Mouse (Mus musculus): ENCODE data around the gene Smlr1.

Gene Smlr1

GRCm38 (mm10) chr10:25535891-25536331 is at the start of gene Smlr1:
TSS of gene Smlr1 (minus strand) at chr10:25536267.
- no peak for DNase-seq (ENCODE audit: inconsistent ontology term)

GRCm38 (mm10) chr10:25584899-25585298 is 48.8 kb upstream of the Smlr1 start:
- no peak for DNase-seq (ENCODE audit: inconsistent ontology term)

DNA sequence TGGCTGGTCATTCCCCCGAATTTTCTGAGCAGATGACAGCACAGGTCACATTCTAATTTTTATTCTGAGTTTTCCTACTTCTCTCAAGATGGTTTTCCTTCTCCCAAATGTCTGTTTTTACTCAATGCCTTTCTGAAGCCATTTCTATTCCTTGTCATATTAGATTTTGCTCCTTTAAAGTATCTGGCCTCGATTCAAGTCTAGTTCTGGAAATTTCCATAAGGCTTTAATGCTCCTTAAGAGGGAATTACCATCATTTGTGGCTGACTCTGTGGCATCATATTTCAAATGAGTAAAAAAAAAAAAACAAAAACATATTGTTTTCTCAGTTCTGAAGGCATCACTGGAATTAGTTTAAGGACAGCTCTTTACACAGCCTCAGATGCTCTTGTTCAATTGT is 44.0 kb upstream of the Smlr1 start:
- DNase-seq (ENCODE audit: inconsistent ontology term) = no peak

DNA sequence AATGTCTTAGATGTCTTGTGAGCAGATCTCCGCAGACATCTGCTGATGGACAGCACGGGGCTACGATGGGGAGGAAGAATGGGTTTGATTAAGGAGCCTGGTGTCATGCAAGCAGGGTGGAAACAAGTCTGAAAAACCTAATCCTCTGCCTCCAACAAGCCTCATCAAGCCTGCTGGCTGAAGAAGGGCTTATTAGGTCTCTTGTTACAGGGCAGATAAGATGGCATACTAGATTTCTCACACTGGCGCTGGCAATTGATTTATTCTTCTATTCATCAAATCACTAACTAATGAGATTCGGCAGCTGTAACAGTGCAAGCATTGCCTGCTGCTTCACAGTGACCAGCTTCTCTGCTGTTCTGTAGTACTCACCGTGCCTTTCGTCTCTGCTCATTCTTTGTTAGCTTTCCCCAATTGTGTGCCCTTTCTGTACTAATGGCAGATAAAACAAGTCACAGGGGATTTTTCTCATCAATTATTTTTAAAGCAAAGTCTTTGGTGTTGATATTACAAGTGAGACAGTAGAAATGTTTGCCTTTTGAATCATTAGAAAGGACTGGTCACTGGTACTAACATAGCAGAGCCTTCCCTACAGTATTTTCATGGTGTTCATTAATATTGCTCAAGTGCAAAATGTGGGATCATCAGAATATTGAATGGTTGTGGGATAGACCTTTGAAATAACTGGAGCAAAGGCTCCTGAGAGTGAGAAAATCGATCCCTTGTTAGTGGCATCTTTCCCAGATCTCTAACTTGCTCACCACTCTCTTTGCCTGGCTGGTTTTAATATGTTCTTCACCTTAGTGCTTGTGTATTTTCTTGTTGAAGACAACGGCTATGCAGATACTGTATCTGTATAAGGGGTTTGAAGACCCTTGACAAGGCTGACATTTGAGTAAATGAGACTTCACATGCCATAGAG is 35.5 kb upstream of the Smlr1 start:
- no peak for DNase-seq (ENCODE audit: inconsistent ontology term)

- no peak for DNase-seq (ENCODE audit: inconsistent ontology term)
Measured at GRCm38 (mm10) chr10:25552936-25553335, 16.9 kb upstream of the Smlr1 start.

DNA sequence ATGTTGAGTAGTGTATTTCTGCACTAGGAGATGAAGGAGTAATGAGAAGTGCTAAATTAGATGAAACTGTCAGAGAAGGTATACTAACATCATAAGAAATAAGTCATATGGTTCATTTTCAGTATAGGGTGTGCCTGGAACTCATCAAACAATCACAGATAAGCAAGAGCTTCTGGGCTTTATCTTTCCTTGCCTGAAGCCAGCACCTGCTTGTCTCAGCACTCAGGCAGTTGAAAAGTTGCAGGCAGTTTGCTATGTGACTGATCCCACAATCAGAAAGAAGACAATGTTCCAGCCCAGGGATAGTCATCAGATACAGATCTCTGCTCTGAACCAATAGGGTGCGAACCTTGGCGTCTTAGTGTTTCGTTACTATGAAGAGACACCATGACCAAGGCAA is 5.0 kb upstream of the Smlr1 start:
- no peak for DNase-seq (ENCODE audit: inconsistent ontology term)

DNA sequence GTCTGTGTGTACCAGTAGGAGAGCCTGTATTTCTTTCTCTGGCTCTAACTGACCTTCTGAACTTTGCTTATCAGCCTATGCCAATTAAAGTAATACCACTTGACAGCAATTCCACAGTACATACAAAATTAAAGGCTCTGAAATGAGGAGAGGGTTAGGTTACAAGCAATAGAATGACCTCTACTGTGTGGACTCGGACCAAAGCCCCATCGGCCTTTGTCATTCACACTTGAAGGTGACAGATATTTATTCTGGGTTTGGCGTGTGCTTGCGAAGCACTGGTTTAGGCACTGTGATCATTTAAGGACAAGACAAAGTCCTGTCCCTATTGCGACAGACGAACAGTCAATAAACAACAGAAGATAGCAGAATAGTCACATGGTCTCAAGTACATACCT is 3.7 kb upstream of the Smlr1 start:
- no peak for DNase-seq (ENCODE audit: inconsistent ontology term)

GRCm38 (mm10) chr10:25539146-25539770 is 3.2 kb upstream of the Smlr1 start:
- DNase-seq (ENCODE audit: inconsistent ontology term) = peak; percentile 77

DNA sequence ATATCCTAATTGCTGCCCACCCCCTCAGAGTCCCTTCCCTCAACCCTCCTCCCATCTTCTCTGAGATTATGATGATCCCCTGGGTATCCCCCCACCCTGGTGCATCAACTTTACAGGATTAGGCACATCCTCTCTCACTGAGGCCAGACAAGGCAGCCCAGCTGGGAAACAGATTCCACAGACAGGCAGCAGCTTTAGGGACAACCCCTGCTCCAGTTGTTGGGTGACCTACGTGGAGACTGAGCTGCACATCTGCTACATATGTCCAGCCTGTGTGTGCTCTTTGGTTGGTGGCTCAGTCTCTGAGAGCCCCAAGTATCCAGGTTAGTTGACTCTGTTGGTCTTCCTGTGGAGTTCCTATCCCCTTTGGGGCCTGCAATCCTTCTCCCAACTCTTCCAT is 2.7 kb upstream of the Smlr1 start:
- DNase-seq (ENCODE audit: inconsistent ontology term) = no peak

DNA sequence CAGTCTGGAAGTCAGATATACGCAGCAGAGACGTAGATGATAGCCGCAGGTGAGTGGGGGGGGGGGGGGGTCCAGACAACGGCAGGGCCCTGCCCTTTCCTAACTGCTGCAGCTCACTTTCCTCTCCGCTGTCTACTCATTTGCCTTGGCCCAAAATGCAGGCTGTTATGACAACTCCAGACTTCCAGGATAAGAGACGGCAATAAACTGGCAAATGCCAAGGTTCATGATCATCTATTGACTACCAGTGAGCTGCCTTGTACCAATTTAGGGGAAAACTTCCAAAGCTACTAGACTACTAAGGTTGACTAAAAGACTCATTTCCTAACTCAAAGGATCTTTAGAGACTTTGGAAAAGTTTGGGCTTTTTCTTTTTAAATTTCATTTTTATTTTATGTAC is 554 bp upstream of the Smlr1 start:
- DNase-seq (ENCODE audit: inconsistent ontology term) = no peak

DNA sequence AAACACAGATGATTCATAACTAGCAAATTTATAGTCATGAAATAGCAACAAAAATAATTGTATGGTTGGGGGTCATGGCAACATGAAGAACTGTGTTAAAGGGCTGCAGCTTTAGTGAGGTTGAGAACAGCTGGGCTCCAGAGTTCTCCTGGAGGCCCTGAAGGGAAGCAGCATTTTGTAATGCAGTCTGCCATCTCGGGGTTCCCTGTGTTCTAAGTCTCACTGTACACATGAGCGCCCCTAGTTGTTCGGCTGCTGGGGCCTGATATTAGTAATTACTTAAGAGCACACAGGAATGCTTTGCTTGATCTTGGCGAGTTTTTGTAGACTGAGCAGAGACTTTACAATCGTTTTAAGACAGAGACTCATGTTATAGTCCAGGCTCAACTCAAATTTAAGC is 1.6 kb downstream of the Smlr1 start:
- DNase-seq (ENCODE audit: inconsistent ontology term) = no peak

DNA sequence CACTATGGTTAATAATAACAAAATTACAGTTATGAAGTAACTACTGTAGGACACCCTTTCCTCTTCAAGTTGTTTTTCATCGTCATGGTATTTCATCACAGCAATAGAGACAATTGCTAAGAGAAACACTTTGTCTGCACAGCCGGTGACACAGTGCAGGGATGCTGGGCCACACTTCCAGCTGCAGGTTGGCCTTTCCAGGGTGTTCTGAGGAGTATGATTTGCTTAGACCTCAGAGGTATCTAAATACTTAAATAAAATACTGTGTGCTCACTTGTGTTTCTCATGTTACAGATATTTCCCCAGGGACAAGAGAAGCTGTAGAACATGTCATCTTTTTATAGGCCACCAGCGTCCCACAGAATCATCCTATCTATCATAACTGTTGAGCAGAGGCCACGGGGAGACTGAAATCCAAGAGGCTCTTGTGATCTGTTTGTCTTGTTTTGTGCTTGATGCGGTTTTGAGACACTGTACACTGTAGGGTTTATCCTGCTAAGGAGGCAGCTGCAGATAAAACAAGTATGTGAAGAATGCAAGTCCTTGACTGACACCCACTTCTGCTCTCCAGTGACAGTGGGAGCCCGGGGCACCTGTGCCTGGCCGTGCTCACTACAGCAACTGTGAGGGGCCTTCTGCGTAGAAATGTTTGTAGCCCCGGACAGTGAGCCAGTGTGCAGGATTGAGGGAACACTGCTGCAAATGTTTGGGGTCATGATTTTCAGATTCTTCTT is 2.4 kb downstream of the Smlr1 start:
- DNase-seq (ENCODE audit: inconsistent ontology term) = no peak

- no peak for DNase-seq (ENCODE audit: inconsistent ontology term)
Measured at GRCm38 (mm10) chr10:25533105-25533504, 3.0 kb downstream of the Smlr1 start.

DNA sequence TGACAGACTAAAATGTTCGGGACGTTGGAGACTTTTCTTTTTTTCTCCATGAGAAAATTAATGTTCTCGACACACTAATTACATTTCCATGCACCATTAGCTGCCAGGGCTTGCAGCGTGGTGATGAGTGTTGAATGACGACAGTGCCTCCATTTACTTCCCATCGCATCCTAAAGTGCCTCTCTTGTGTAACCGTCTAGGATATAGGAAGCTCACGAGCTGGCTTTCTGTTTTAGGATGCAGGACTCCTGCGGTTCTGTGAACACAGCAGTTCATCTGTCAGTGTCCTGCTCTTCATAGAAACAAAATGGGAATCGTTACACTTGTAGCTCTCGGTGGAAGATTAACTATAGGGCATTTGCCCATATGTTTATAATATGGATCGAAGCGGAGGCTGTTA is 4.7 kb downstream of the Smlr1 start:
- DNase-seq (ENCODE audit: inconsistent ontology term) = no peak

GRCm38 (mm10) chr10:25527126-25527525 is 8.9 kb downstream of the Smlr1 start:
- peak; percentile 82 for DNase-seq (ENCODE audit: inconsistent ontology term)

- peak; percentile 32 for DNase-seq (ENCODE audit: inconsistent ontology term)
Measured at GRCm38 (mm10) chr10:25526622-25527021, 9.4 kb downstream of the Smlr1 start.

DNA sequence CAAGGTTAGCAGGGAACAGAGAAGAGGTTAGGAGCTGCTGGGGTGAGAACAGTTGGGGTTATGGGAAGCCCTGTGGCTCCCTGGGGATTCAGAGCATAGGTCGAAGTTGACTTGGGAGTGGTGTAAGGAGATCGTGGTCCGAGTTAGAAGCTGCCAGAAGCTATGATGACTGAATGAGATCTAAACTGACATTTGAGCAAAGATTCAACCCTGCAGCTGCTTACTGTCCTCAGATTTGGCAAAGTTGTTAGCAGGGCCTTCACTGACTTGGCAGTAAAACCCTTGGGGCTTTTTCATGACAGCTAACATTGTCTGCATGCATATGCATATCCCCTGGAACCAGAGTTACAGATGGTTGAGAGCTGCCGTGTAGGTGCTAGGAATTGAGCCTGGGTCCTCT is 9.9 kb downstream of the Smlr1 start:
- peak; percentile 54 for DNase-seq (ENCODE audit: inconsistent ontology term)

- DNase-seq (ENCODE audit: inconsistent ontology term) = no peak
Measured at GRCm38 (mm10) chr10:25523727-25524126, 12.3 kb downstream of the Smlr1 start.

- DNase-seq (ENCODE audit: inconsistent ontology term) = peak; percentile 90
Measured at GRCm38 (mm10) chr10:25520428-25520827, 15.6 kb downstream of the Smlr1 start.

DNA sequence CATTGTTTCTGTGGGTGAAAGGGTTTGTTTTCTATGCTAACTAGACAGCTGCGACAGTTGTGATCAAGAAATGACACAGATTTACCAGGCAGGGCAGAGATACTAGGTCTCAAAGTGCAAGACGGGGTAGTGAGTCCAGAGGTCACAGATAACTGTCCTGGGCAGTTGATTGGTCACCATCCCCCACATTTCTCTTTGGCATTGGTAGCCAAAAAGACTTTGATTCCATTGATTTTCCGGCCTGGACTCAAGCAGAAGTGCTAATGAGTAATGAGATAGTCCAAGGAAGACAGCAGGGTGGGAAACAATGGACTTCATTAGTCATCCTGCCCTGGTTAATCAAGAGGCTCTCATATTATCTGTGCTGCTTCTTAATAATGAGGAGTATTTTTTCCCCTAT is 16.1 kb downstream of the Smlr1 start:
- DNase-seq (ENCODE audit: inconsistent ontology term) = peak; percentile 93

DNA sequence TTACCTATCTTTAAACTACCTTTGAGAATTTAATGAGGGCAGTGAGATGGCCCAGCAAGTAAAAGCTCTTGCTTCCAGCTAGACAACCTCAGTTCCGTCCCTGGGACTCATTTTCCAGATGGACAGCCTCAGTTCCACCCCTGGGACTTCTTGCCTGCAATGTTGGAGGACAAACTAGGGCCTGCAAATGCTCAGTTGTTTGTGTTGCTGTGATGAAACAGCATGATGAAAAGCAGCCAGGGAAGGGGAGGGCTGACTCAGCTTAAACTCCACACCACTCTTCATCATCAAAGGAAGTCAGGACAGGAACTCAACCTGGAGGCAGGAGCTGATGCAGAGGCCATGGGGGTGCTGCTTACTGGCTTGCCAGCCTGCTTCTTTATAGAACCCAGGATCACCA is 22.2 kb downstream of the Smlr1 start:
- DNase-seq (ENCODE audit: inconsistent ontology term) = no peak

DNA sequence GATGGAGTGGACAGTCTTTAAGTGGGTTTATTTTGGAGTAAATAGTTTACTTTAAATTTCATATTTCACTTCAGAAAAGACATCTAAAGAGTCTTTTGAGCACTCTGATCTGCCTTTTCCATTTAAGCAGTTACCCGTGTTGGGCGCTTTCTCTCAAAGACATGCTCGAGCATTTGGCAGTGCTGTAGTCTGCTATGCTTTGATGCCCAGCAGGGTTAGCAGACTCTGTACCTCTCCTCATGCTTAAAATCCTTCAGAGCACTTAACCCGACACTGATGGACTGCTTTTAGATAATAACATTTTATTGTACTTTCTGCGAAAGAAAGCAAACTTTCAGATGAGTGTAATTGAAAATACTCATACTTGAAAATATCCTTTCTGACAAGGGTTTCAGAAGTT is 32.8 kb downstream of the Smlr1 start:
- DNase-seq (ENCODE audit: inconsistent ontology term) = no peak
